Mouse (Mus musculus) megakaryocyte progenitor cell, adult 5-6 weeks (primary cell): Measurements from ENCODE around the gene Foxn3. TPM values are rescaled to one million over a fixed set of nuclear protein-coding genes. Genes with fewer than 3 reads are reported as not detected.
A peak's percentile ranks its signal among the peaks of the same experiment; 100 is the strongest.

Experiments used
- ATAC-seq: replicated peaks from 2 replicates; pipeline ENCODE4 v1.8.0; 2016; ENCODE audit warnings: mild to moderate bottlenecking, moderate TSS enrichment, inconsistent platforms; ENCODE audit not compliant: poor library complexity
- total RNA-seq, 2 experiments: library from RNA; stranded (forward) in 1 of 2; stranded (reverse) in 1 of 2; fragments of 157-497, 149-512 nt in 1 of 2; fragments of 200-1000 nt in 1 of 2; gene quantifications; 2 replicates each; pipeline versions ENCODE4 v1.2.3 to v1.2.4; 2015 to 2017

Foxn3 gene
- total RNA-seq, 2 experiments from 2014 or later, result 17.7 to 45.5 TPM

GRCm38 (mm10) chr12:99426207-99426916 is 137.0 kb downstream of the Foxn3 start:
- no peak for ATAC-seq

GRCm38 (mm10) chr12:99419396-99419760 is 144.0 kb downstream of the Foxn3 start:
- ATAC-seq, result no peak

GRCm38 (mm10) chr12:99418476-99419395 is 144.6 kb downstream of the Foxn3 start:
- no peak for ATAC-seq

- ATAC-seq, result no peak
Observed at GRCm38 (mm10) chr12:99417885-99418284, 145.5 kb downstream of the Foxn3 start.

GRCm38 (mm10) chr12:99415538-99415937 is 147.8 kb downstream of the Foxn3 start:
- no peak for ATAC-seq

- no peak for ATAC-seq
Observed at GRCm38 (mm10) chr12:99412496-99412895, 150.9 kb downstream of the Foxn3 start.

GRCm38 (mm10) chr12:99412034-99412433 is 151.3 kb downstream of the Foxn3 start:
- no peak for ATAC-seq

- no peak for ATAC-seq
Observed at GRCm38 (mm10) chr12:99408651-99409050, 154.7 kb downstream of the Foxn3 start.

- ATAC-seq, result 0 out of 2 replicates have a peak, but pooled peaks have one; percentile 19
Observed at GRCm38 (mm10) chr12:99408089-99408488, 155.3 kb downstream of the Foxn3 start.

- ATAC-seq, result peak; percentile 40
Observed at GRCm38 (mm10) chr12:99407318-99407716, 156.1 kb downstream of the Foxn3 start.

- ATAC-seq, result peak; percentile 29
Observed at GRCm38 (mm10) chr12:99406697-99407317, 156.6 kb downstream of the Foxn3 start.

GRCm38 (mm10) chr12:99406254-99406653 is 157.1 kb downstream of the Foxn3 start:
- ATAC-seq, result peak; percentile 38

- ATAC-seq, result no peak
Observed at GRCm38 (mm10) chr12:99405401-99405800, 158.0 kb downstream of the Foxn3 start.

GRCm38 (mm10) chr12:99403004-99403403 is 160.4 kb downstream of the Foxn3 start:
- ATAC-seq, result no peak

GRCm38 (mm10) chr12:99400907-99401306 is 162.5 kb downstream of the Foxn3 start:
- ATAC-seq, result no peak

- ATAC-seq, result no peak
Observed at GRCm38 (mm10) chr12:99399575-99399974, 163.8 kb downstream of the Foxn3 start.

GRCm38 (mm10) chr12:99396461-99396860 is 166.9 kb downstream of the Foxn3 start:
- ATAC-seq, result no peak

- no peak for ATAC-seq
Observed at GRCm38 (mm10) chr12:99395082-99395481, 168.3 kb downstream of the Foxn3 start.

- ATAC-seq, result no peak
Observed at GRCm38 (mm10) chr12:99394676-99395075, 168.7 kb downstream of the Foxn3 start.

GRCm38 (mm10) chr12:99393867-99394630 is 169.3 kb downstream of the Foxn3 start:
- no peak for ATAC-seq
